Mouse (Mus musculus) neural tube, embryonic 15.5 days (tissue): ENCODE data around the gene Cd44. TPM values are rescaled to one million over a fixed set of nuclear protein-coding genes. Genes with fewer than 3 reads are reported as not detected.

Source experiments
- ATAC-seq: fragments of 200-750 bp; cut with Nextera tagmentation; 2 replicates; pipeline ENCODE4 v1.8.0; 2017; ENCODE audit warnings: mild to moderate bottlenecking, moderate TSS enrichment, moderate library complexity; ENCODE audit not compliant: low FRiP score
- H3K27ac ChIP-seq: fragments of 300-500 bp; sonication (generic); replicated peaks from 2 replicates; pipeline ENCODE4 v1.5.1; 2015; ENCODE audit warnings: mild to moderate bottlenecking, inconsistent platforms
- H3K27me3 ChIP-seq: fragments of 300-500 bp; sonication (generic); replicated peaks from 2 replicates; pipeline ENCODE4 v1.6.1; 2015; ENCODE audit warnings: inconsistent platforms
- H3K36me3 ChIP-seq: fragments of 300-500 bp; sonication (generic); 2 replicates; pipeline ENCODE4 v1.6.1; 2015; ENCODE audit warnings: inconsistent platforms
- H3K4me1 ChIP-seq: fragments of 300-500 bp; sonication (generic); 2 replicates; pipeline ENCODE4 v1.6.1; 2015; ENCODE audit warnings: inconsistent platforms
- H3K4me2 ChIP-seq: fragments of 300-500 bp; sonication (generic); 2 replicates; pipeline ENCODE4 v1.6.1; 2015; ENCODE audit warnings: inconsistent platforms, mild to moderate bottlenecking, moderate library complexity
- H3K4me3 ChIP-seq: fragments of 300-500 bp; sonication (generic); replicated peaks from 2 replicates; pipeline ENCODE4 v1.5.1; 2015; ENCODE audit warnings: mild to moderate bottlenecking, inconsistent platforms
- H3K9ac ChIP-seq: fragments of 300-500 bp; sonication (generic); replicated peaks from 2 replicates; pipeline ENCODE4 v1.6.1; 2015; ENCODE audit warnings: mild to moderate bottlenecking, inconsistent platforms
- H3K9me3 ChIP-seq: fragments of 300-500 bp; sonication (generic); replicated peaks from 2 replicates; pipeline ENCODE4 v1.6.1; 2016; ENCODE audit warnings: inconsistent platforms
- WGBS: fragments of 180-500 bp; shearing (Covaris S2); methylation state at CpG from one replicate; pipeline ENCODE4 v1.1.7; 2015; ENCODE audit warnings: mixed read lengths; 5-methylcytosine and 5-hydroxymethylcytosine counted together
- polyA plus RNA-seq: library from polyadenylated mRNA; unstranded; fragments of >200 nt; fragmentation: Nextera tagmentation; extraction: Ambion mirVana; gene quantifications from 2 replicates; pipeline ENCODE4 v1.2.1, GENCODE M21; 2015

Gene Cd44
- polyA plus RNA-seq, 1 experiment from 2014 or later = 6.9 TPM

- Histone ChIP-seq H3K27ac (no peak overlapping the region), H3K9ac (no peak overlapping the region), H3K4me3 (no peak overlapping the region), H3K4me2 (no peak overlapping the region), H3K9me3 (no peaks in the 10 kb centered on the region), H3K4me1 (no peaks in the 10 kb centered on the region), H3K36me3 (no peaks in the 10 kb centered on the region), H3K27me3 (no peaks in the 10 kb centered on the region)
- ATAC-seq = no peak
Observed at GRCm38 (mm10) chr2:102841231-102841630, 60.2 kb downstream of the Cd44 start.

GRCm38 (mm10) chr2:102838179-102838578 is 63.3 kb downstream of the Cd44 start:
- H3K9ac ChIP-seq = no peak overlapping the region
- no peak overlapping the region for H3K4me3 ChIP-seq
- no peak overlapping the region for H3K27ac ChIP-seq
- 51% methylated on average over 7 of the region's 7 CpGs for WGBS
- H3K36me3 ChIP-seq = no peaks in the 10 kb centered on the region
- ATAC-seq = peak; percentile 31; the same call in 1 of the 2 replicates
- no peaks in the 10 kb centered on the region for H3K27me3 ChIP-seq
- no peaks in the 10 kb centered on the region for H3K9me3 ChIP-seq
- no peak overlapping the region for H3K4me2 ChIP-seq
- H3K4me1 ChIP-seq = no peaks in the 10 kb centered on the region

- H3K4me3 ChIP-seq = no peak overlapping the region
- no peaks in the 10 kb centered on the region for H3K27me3 ChIP-seq
- H3K9me3 ChIP-seq = no peaks in the 10 kb centered on the region
- ATAC-seq = no peak
- no peak overlapping the region for H3K27ac ChIP-seq
- no peaks in the 10 kb centered on the region for H3K36me3 ChIP-seq
- H3K4me1 ChIP-seq = no peaks in the 10 kb centered on the region
- no peak overlapping the region for H3K4me2 ChIP-seq
- H3K9ac ChIP-seq = no peak overlapping the region
Observed at GRCm38 (mm10) chr2:102831547-102831946, 69.9 kb downstream of the Cd44 start.

- ATAC-seq = no peak
Observed at GRCm38 (mm10) chr2:102829201-102829600, 72.3 kb downstream of the Cd44 start.

GRCm38 (mm10) chr2:102828381-102828780 is 73.1 kb downstream of the Cd44 start:
- 49% methylated on average over 7 of the region's 7 CpGs for WGBS
- ATAC-seq = no peak

More at GRCm38 (mm10) chr2:102829201-102829600, 72.3 kb downstream of the Cd44 start:
- 83% methylated on average over 3 of the region's 3 CpGs for WGBS
- Histone ChIP-seq H3K4me2 (no peak overlapping the region), H3K36me3 (no peaks in the 10 kb centered on the region), H3K4me1 (no peaks in the 10 kb centered on the region), H3K4me3 (no peak overlapping the region), H3K9ac (no peak overlapping the region), H3K27ac (no peak overlapping the region), H3K27me3 (no peaks in the 10 kb centered on the region), H3K9me3 (no peaks in the 10 kb centered on the region)

GRCm38 (mm10) chr2:102827841-102828240 is 73.6 kb downstream of the Cd44 start:
- no peak overlapping the region for H3K4me2 ChIP-seq
- no peaks in the 10 kb centered on the region for H3K9me3 ChIP-seq
- no peak overlapping the region for H3K9ac ChIP-seq
- H3K36me3 ChIP-seq = no peaks in the 10 kb centered on the region
- H3K4me1 ChIP-seq = no peaks in the 10 kb centered on the region
- ATAC-seq = no peak
- H3K27me3 ChIP-seq = no peaks in the 10 kb centered on the region
- H3K27ac ChIP-seq = no peak overlapping the region
- 50% methylated on average over 1 of the region's 1 CpGs for WGBS
- no peak overlapping the region for H3K4me3 ChIP-seq

More at GRCm38 (mm10) chr2:102828381-102828780, 73.1 kb downstream of the Cd44 start:
- H3K9me3 ChIP-seq = no peaks in the 10 kb centered on the region
- H3K9ac ChIP-seq = no peak overlapping the region
- H3K4me2 ChIP-seq = no peak overlapping the region
- no peaks in the 10 kb centered on the region for H3K4me1 ChIP-seq
- H3K4me3 ChIP-seq = no peak overlapping the region
- H3K27me3 ChIP-seq = no peaks in the 10 kb centered on the region
- H3K36me3 ChIP-seq = no peaks in the 10 kb centered on the region
- H3K27ac ChIP-seq = no peak overlapping the region

- no peaks in the 10 kb centered on the region for H3K9me3 ChIP-seq
- WGBS = 94% methylated on average over 9 of the region's 9 CpGs
Observed at GRCm38 (mm10) chr2:102825961-102826633, 75.4 kb downstream of the Cd44 start.

GRCm38 (mm10) chr2:102822036-102822435 is 79.4 kb downstream of the Cd44 start:
- Histone ChIP-seq H3K27ac (no peak overlapping the region), H3K9ac (no peak overlapping the region), H3K9me3 (no peaks in the 10 kb centered on the region), H3K36me3 (no peaks in the 10 kb centered on the region), H3K4me3 (no peak overlapping the region), H3K4me2 (no peak overlapping the region), H3K27me3 (no peaks in the 10 kb centered on the region), H3K4me1 (peaks cover 12% of the 10 kb centered on the region)
- ATAC-seq = no peak
- 88% methylated on average over 6 of the region's 6 CpGs for WGBS

More at GRCm38 (mm10) chr2:102825961-102826633, 75.4 kb downstream of the Cd44 start:
- Histone ChIP-seq H3K4me1 (peaks cover under 1% of the 10 kb centered on the region; the same call in 1 of the 2 replicates), H3K27ac (no peak overlapping the region), H3K4me2 (no peak overlapping the region), H3K4me3 (no peak overlapping the region), H3K36me3 (no peaks in the 10 kb centered on the region), H3K27me3 (no peaks in the 10 kb centered on the region), H3K9ac (no peak overlapping the region)
- no peak for ATAC-seq

- WGBS = 75% methylated on average over 8 of the region's 8 CpGs
- H3K4me3 ChIP-seq = no peak overlapping the region
- no peak overlapping the region for H3K9ac ChIP-seq
- ATAC-seq = 0 out of 2 replicates have a peak, but pooled peaks have one; percentile 28
- peaks cover 12% of the 10 kb centered on the region for H3K4me1 ChIP-seq
- no peaks in the 10 kb centered on the region for H3K36me3 ChIP-seq
- no peaks in the 10 kb centered on the region for H3K9me3 ChIP-seq
- no peaks in the 10 kb centered on the region for H3K27me3 ChIP-seq
- H3K4me2 ChIP-seq = no peak overlapping the region
- H3K27ac ChIP-seq = 0 out of 2 replicates have a peak overlapping the region, but pooled peaks have one; percentile 14
Observed at GRCm38 (mm10) chr2:102820790-102821189, 80.7 kb downstream of the Cd44 start.

- no peaks in the 10 kb centered on the region for H3K9me3 ChIP-seq
- peaks cover 12% of the 10 kb centered on the region for H3K4me1 ChIP-seq
- no peaks in the 10 kb centered on the region for H3K36me3 ChIP-seq
- 19% methylated on average over 5 of the region's 5 CpGs for WGBS
- 0 out of 2 replicates have a peak overlapping the region, but pooled peaks have one; percentile 14 for H3K27ac ChIP-seq
- H3K4me2 ChIP-seq = no peak overlapping the region
- H3K4me3 ChIP-seq = no peak overlapping the region
- no peak overlapping the region for H3K9ac ChIP-seq
- peak; percentile 83 for ATAC-seq
- no peaks in the 10 kb centered on the region for H3K27me3 ChIP-seq
Observed at GRCm38 (mm10) chr2:102820225-102820711, 81.2 kb downstream of the Cd44 start.

- no peaks in the 10 kb centered on the region for H3K36me3 ChIP-seq
- WGBS = 58% methylated on average over 6 of the region's 6 CpGs
Observed at GRCm38 (mm10) chr2:102815289-102815809, 86.1 kb downstream of the Cd44 start.

GRCm38 (mm10) chr2:102812756-102813155 is 88.7 kb downstream of the Cd44 start:
- Histone ChIP-seq H3K4me3 (no peak overlapping the region), H3K4me1 (no peaks in the 10 kb centered on the region), H3K9ac (no peak overlapping the region), H3K9me3 (no peaks in the 10 kb centered on the region), H3K27ac (no peak overlapping the region), H3K36me3 (no peaks in the 10 kb centered on the region), H3K4me2 (no peak overlapping the region), H3K27me3 (no peaks in the 10 kb centered on the region)
- ATAC-seq = no peak
- 80% methylated on average over 4 of the region's 4 CpGs for WGBS

More at GRCm38 (mm10) chr2:102815289-102815809, 86.1 kb downstream of the Cd44 start:
- no peak overlapping the region for H3K4me3 ChIP-seq
- H3K27ac ChIP-seq = no peak overlapping the region
- no peaks in the 10 kb centered on the region for H3K9me3 ChIP-seq
- peaks cover 5% of the 10 kb centered on the region for H3K4me1 ChIP-seq
- no peak overlapping the region for H3K9ac ChIP-seq
- H3K4me2 ChIP-seq = no peak overlapping the region
- no peaks in the 10 kb centered on the region for H3K27me3 ChIP-seq
- no peak for ATAC-seq
